Mouse (Mus musculus): Measurements from ENCODE around the gene Mocs1. TPM values are rescaled to one million over a fixed set of nuclear protein-coding genes. Genes with fewer than 3 reads are reported as not detected.

Mocs1 gene
- polyA plus RNA-seq (2012; rRNA removed), result 28.1 and 58.3 TPM in 2 replicates

- DNase-seq (ENCODE audit: low read depth, low spot score), result peak; percentile 83
- under 1% methylated on average over 28 of the region's 28 CpGs for WGBS
These were observed at the start of gene Mocs1 for GRCm38 (mm10) chr17:49428239-49428688. Gene Mocs1 (plus strand): TSS chr17:49428362.

GRCm38 (mm10) chr17:49379645-49380044 is 48.5 kb upstream of the Mocs1 start:
- no peak for DNase-seq (ENCODE audit: low read depth, low spot score)
- 90% methylated on average over 4 of the region's 4 CpGs for WGBS

- WGBS, result 29% methylated on average over 6 of the region's 6 CpGs
- no peak for DNase-seq (ENCODE audit: low read depth, low spot score)
These were observed 43.8 kb upstream of the Mocs1 start for GRCm38 (mm10) chr17:49384217-49384943.

- 74% methylated on average over 2 of the region's 2 CpGs for WGBS
- DNase-seq (ENCODE audit: low read depth, low spot score), result no peak
These were observed 40.4 kb upstream of the Mocs1 start for GRCm38 (mm10) chr17:49387741-49388140.

- no peak for DNase-seq (ENCODE audit: low read depth, low spot score)
- 2% methylated on average over 1 of the region's 1 CpGs for WGBS
These were observed 35.4 kb upstream of the Mocs1 start for GRCm38 (mm10) chr17:49392751-49393150.

- DNase-seq (ENCODE audit: low read depth, low spot score), result no peak
- 45% methylated on average over 1 of the region's 1 CpGs for WGBS
These were observed 33.3 kb upstream of the Mocs1 start for GRCm38 (mm10) chr17:49394836-49395235.

GRCm38 (mm10) chr17:49399605-49400004 is 28.6 kb upstream of the Mocs1 start:
- 65% methylated on average over 4 of the region's 4 CpGs for WGBS
- DNase-seq (ENCODE audit: low read depth, low spot score), result no peak

- peak; percentile 40 for DNase-seq (ENCODE audit: low read depth, low spot score)
- 6% methylated on average over 2 of the region's 2 CpGs for WGBS
These were observed 28.0 kb upstream of the Mocs1 start for GRCm38 (mm10) chr17:49400130-49400529.

GRCm38 (mm10) chr17:49403151-49403550 is 25.0 kb upstream of the Mocs1 start:
- DNase-seq (ENCODE audit: low read depth, low spot score), result no peak
- 73% methylated on average over 6 of the region's 6 CpGs for WGBS

GRCm38 (mm10) chr17:49405927-49406326 is 22.2 kb upstream of the Mocs1 start:
- WGBS, result 79% methylated on average over 5 of the region's 5 CpGs
- DNase-seq (ENCODE audit: low read depth, low spot score), result no peak

GRCm38 (mm10) chr17:49412974-49413373 is 15.2 kb upstream of the Mocs1 start:
- no peak for DNase-seq (ENCODE audit: low read depth, low spot score)
- 84% methylated on average over 5 of the region's 5 CpGs for WGBS

- WGBS, result 41% methylated on average over 3 of the region's 3 CpGs
These were observed 14.6 kb upstream of the Mocs1 start for GRCm38 (mm10) chr17:49413554-49413953.

GRCm38 (mm10) chr17:49416228-49416627 is 11.9 kb upstream of the Mocs1 start:
- WGBS, result 76% methylated on average over 3 of the region's 3 CpGs
- DNase-seq (ENCODE audit: low read depth, low spot score), result no peak

More at GRCm38 (mm10) chr17:49413554-49413953, 14.6 kb upstream of the Mocs1 start:
- no peak for DNase-seq (ENCODE audit: low read depth, low spot score)

- no peak for DNase-seq (ENCODE audit: low read depth, low spot score)
- WGBS, result 36% methylated on average over 6 of the region's 6 CpGs
These were observed 8.3 kb upstream of the Mocs1 start for GRCm38 (mm10) chr17:49419813-49420212.

GRCm38 (mm10) chr17:49422286-49423066 is 5.7 kb upstream of the Mocs1 start:
- WGBS, result 64% methylated on average over 3 of the region's 3 CpGs
- no peak for DNase-seq (ENCODE audit: low read depth, low spot score)

GRCm38 (mm10) chr17:49423067-49423325 is 5.2 kb upstream of the Mocs1 start:
- WGBS, result 41% methylated on average over 2 of the region's 2 CpGs
- no peak for DNase-seq (ENCODE audit: low read depth, low spot score)

GRCm38 (mm10) chr17:49423872-49424271 is 4.3 kb upstream of the Mocs1 start:
- 88% methylated on average over 3 of the region's 3 CpGs for WGBS
- no peak for DNase-seq (ENCODE audit: low read depth, low spot score)

GRCm38 (mm10) chr17:49427631-49428238 is 427 bp upstream of the Mocs1 start:
- WGBS, result 24% methylated on average over 9 of the region's 9 CpGs
- DNase-seq (ENCODE audit: low read depth, low spot score), result no peak

GRCm38 (mm10) chr17:49428751-49429415 is 721 bp downstream of the Mocs1 start:
- no peak for DNase-seq (ENCODE audit: low read depth, low spot score)
- WGBS, result 6% methylated on average over 13 of the region's 13 CpGs

- WGBS, result 52% methylated on average over 6 of the region's 6 CpGs
- no peak for DNase-seq (ENCODE audit: low read depth, low spot score)
These were observed 1.4 kb downstream of the Mocs1 start for GRCm38 (mm10) chr17:49429471-49430129.
